Mouse (Mus musculus): ENCODE results near the gene 2210016F16Rik. TPM values are rescaled to one million over a fixed set of nuclear protein-coding genes. Genes with fewer than 3 reads are reported as not detected.
"Not testable (repeated sequence)": the region's sequence is repeated elsewhere in the genome, so short reads cannot be mapped to it uniquely, and the experiment has no call there.

Gene 2210016F16Rik
- polyA plus RNA-seq, 1 experiment from 2014 or later: 29.1 TPM

GRCm38 (mm10) chr13:58366373-58366772 is 18.7 kb downstream of the 2210016F16Rik start:
- no peaks in the 10 kb centered on the region for H3K27me3 ChIP-seq (replicated peaks; ENCODE audit: control insufficient read depth, insufficient read depth, low read length)
- no peak overlapping the region for H3K4me2 ChIP-seq (ENCODE audit: low read depth, low read length)
- H3K9ac ChIP-seq (ENCODE audit: low read depth, low read length): no peak overlapping the region
- no peak overlapping the region for H3K27ac ChIP-seq (replicated peaks; ENCODE audit: low read depth, low read length)
- H3K4me1 ChIP-seq (ENCODE audit: control insufficient read depth, insufficient read depth, low read length): no peaks in the 10 kb centered on the region
- no peaks in the 10 kb centered on the region for H3K9me3 ChIP-seq (ENCODE audit: control insufficient read depth, low read length)
- DNase-seq (ENCODE audit: low spot score): no peak
- no peak overlapping the region for H3K4me3 ChIP-seq (ENCODE audit: low read depth, low read length)
- H3K36me3 ChIP-seq (ENCODE audit: control insufficient read depth, insufficient read depth, low read length): no peaks in the 10 kb centered on the region
- 84% methylated on average over 3 of the region's 3 CpGs for WGBS
- no peak for ATAC-seq (ENCODE audit: low read depth)

GRCm38 (mm10) chr13:58365179-58365578 is 19.8 kb downstream of the 2210016F16Rik start:
- ATAC-seq (ENCODE audit: low read depth); H3K4me1 ChIP-seq (ENCODE audit: control insufficient read depth, insufficient read depth, low read length); DNase-seq (ENCODE audit: low spot score); H3K27ac ChIP-seq (replicated peaks; ENCODE audit: low read depth, low read length); H3K27me3 ChIP-seq (replicated peaks; ENCODE audit: control insufficient read depth, insufficient read depth, low read length); H3K36me3 ChIP-seq (ENCODE audit: control insufficient read depth, insufficient read depth, low read length); H3K4me3 ChIP-seq (ENCODE audit: low read depth, low read length); H3K4me2 ChIP-seq (ENCODE audit: low read depth, low read length); H3K9me3 ChIP-seq (ENCODE audit: control insufficient read depth, low read length); H3K9ac ChIP-seq (ENCODE audit: low read depth, low read length): not testable (repeated sequence)
- WGBS: 85% methylated on average over 8 of the region's 8 CpGs

- no peaks in the 10 kb centered on the region for H3K27me3 ChIP-seq (replicated peaks; ENCODE audit: control insufficient read depth, insufficient read depth, low read length)
- DNase-seq (ENCODE audit: low spot score) (no peak), ATAC-seq (ENCODE audit: low read depth) (no peak)
- no peaks in the 10 kb centered on the region for H3K4me1 ChIP-seq (ENCODE audit: control insufficient read depth, insufficient read depth, low read length)
- H3K9me3 ChIP-seq (ENCODE audit: control insufficient read depth, low read length): no peaks in the 10 kb centered on the region
- no peak overlapping the region for H3K4me2 ChIP-seq (ENCODE audit: low read depth, low read length)
- no peak overlapping the region for H3K27ac ChIP-seq (replicated peaks; ENCODE audit: low read depth, low read length)
- no peaks in the 10 kb centered on the region for H3K36me3 ChIP-seq (ENCODE audit: control insufficient read depth, insufficient read depth, low read length)
- no peak overlapping the region for H3K9ac ChIP-seq (ENCODE audit: low read depth, low read length)
- WGBS: 84% methylated on average over 8 of the region's 8 CpGs
- no peak overlapping the region for H3K4me3 ChIP-seq (ENCODE audit: low read depth, low read length)
Observed at GRCm38 (mm10) chr13:58364353-58365175, 20.5 kb downstream of the 2210016F16Rik start.

GRCm38 (mm10) chr13:58359304-58359653 is 25.7 kb downstream of the 2210016F16Rik start:
- H3K36me3 ChIP-seq (ENCODE audit: control insufficient read depth, insufficient read depth, low read length): no peaks in the 10 kb centered on the region
- H3K27ac ChIP-seq (replicated peaks; ENCODE audit: low read depth, low read length): no peak overlapping the region
- peak overlapping the region; percentile 67; the same call in 1 of the 2 replicates for H3K9ac ChIP-seq (ENCODE audit: low read depth, low read length)
- WGBS: 4% methylated on average over 7 of the region's 7 CpGs
- H3K4me3 ChIP-seq (ENCODE audit: low read depth, low read length): peak overlapping the region; percentile 69
- H3K4me1 ChIP-seq (ENCODE audit: control insufficient read depth, insufficient read depth, low read length): no peaks in the 10 kb centered on the region
- H3K4me2 ChIP-seq (ENCODE audit: low read depth, low read length): peak overlapping the region; percentile 86
- H3K27me3 ChIP-seq (replicated peaks; ENCODE audit: control insufficient read depth, insufficient read depth, low read length): no peaks in the 10 kb centered on the region
- ATAC-seq (ENCODE audit: low read depth): peak; percentile 76
- no peak for DNase-seq (ENCODE audit: low spot score)
- no peaks in the 10 kb centered on the region for H3K9me3 ChIP-seq (ENCODE audit: control insufficient read depth, low read length)

GRCm38 (mm10) chr13:58358629-58359303 is 26.3 kb downstream of the 2210016F16Rik start, which contains the start of gene Kif27:
Kif27 (minus strand) TSS chr13:58359122.
- H3K4me3 ChIP-seq (ENCODE audit: low read depth, low read length): peak within 1 kb of the TSS; percentile 69
- 0 out of 2 replicates have a peak within 1 kb of the TSS, but pooled peaks have one; percentile 40 for H3K27ac ChIP-seq (replicated peaks; ENCODE audit: low read depth, low read length)
- no peaks in the 10 kb centered on the region for H3K27me3 ChIP-seq (replicated peaks; ENCODE audit: control insufficient read depth, insufficient read depth, low read length)
- DNase-seq (ENCODE audit: low spot score) (peak; percentile 93), ATAC-seq (ENCODE audit: low read depth) (peak; percentile 99)
- 1% methylated on average over 32 of the region's 85 CpGs for WGBS
- peak within 1 kb of the TSS; percentile 86 for H3K4me2 ChIP-seq (ENCODE audit: low read depth, low read length)
- H3K9me3 ChIP-seq (ENCODE audit: control insufficient read depth, low read length): no peaks in the 10 kb centered on the region
- H3K9ac ChIP-seq (ENCODE audit: low read depth, low read length): peak within 1 kb of the TSS; percentile 67
- no peaks in the 10 kb centered on the region for H3K36me3 ChIP-seq (ENCODE audit: control insufficient read depth, insufficient read depth, low read length)
- H3K4me1 ChIP-seq (ENCODE audit: control insufficient read depth, insufficient read depth, low read length): no peaks in the 10 kb centered on the region

GRCm38 (mm10) chr13:58352996-58353395 is 32.0 kb downstream of the 2210016F16Rik start:
- H3K27me3 ChIP-seq (replicated peaks; ENCODE audit: control insufficient read depth, insufficient read depth, low read length): no peaks in the 10 kb centered on the region
- H3K4me3 ChIP-seq (ENCODE audit: low read depth, low read length): no peak overlapping the region
- no peaks in the 10 kb centered on the region for H3K4me1 ChIP-seq (ENCODE audit: control insufficient read depth, insufficient read depth, low read length)
- DNase-seq (ENCODE audit: low spot score) (no peak), ATAC-seq (ENCODE audit: low read depth) (no peak)
- no peaks in the 10 kb centered on the region for H3K36me3 ChIP-seq (ENCODE audit: control insufficient read depth, insufficient read depth, low read length)
- no peaks in the 10 kb centered on the region for H3K9me3 ChIP-seq (ENCODE audit: control insufficient read depth, low read length)
- no peak overlapping the region for H3K9ac ChIP-seq (ENCODE audit: low read depth, low read length)
- no peak overlapping the region for H3K27ac ChIP-seq (replicated peaks; ENCODE audit: low read depth, low read length)
- H3K4me2 ChIP-seq (ENCODE audit: low read depth, low read length): no peak overlapping the region

- Histone ChIP-seq H3K9ac (ENCODE audit: low read depth, low read length) (no peak overlapping the region), H3K4me3 (ENCODE audit: low read depth, low read length) (no peak overlapping the region), H3K27me3 (replicated peaks; ENCODE audit: control insufficient read depth, insufficient read depth, low read length) (no peaks in the 10 kb centered on the region), H3K9me3 (ENCODE audit: control insufficient read depth, low read length) (no peaks in the 10 kb centered on the region), H3K4me1 (ENCODE audit: control insufficient read depth, insufficient read depth, low read length) (no peaks in the 10 kb centered on the region), H3K4me2 (ENCODE audit: low read depth, low read length) (no peak overlapping the region), H3K36me3 (ENCODE audit: control insufficient read depth, insufficient read depth, low read length) (no peaks in the 10 kb centered on the region), H3K27ac (replicated peaks; ENCODE audit: low read depth, low read length) (no peak overlapping the region)
- DNase-seq (ENCODE audit: low spot score) (no peak), ATAC-seq (ENCODE audit: low read depth) (no peak)
- 42% methylated on average over 4 of the region's 4 CpGs for WGBS
Observed at GRCm38 (mm10) chr13:58350606-58351005, 34.4 kb downstream of the 2210016F16Rik start.

- Histone ChIP-seq H3K9me3 (ENCODE audit: control insufficient read depth, low read length) (no peaks in the 10 kb centered on the region), H3K27me3 (replicated peaks; ENCODE audit: control insufficient read depth, insufficient read depth, low read length) (no peaks in the 10 kb centered on the region), H3K27ac (replicated peaks; ENCODE audit: low read depth, low read length) (no peak overlapping the region), H3K4me3 (ENCODE audit: low read depth, low read length) (no peak overlapping the region), H3K36me3 (ENCODE audit: control insufficient read depth, insufficient read depth, low read length) (no peaks in the 10 kb centered on the region), H3K4me1 (ENCODE audit: control insufficient read depth, insufficient read depth, low read length) (no peaks in the 10 kb centered on the region), H3K9ac (ENCODE audit: low read depth, low read length) (no peak overlapping the region), H3K4me2 (ENCODE audit: low read depth, low read length) (no peak overlapping the region)
- WGBS: 79% methylated on average over 9 of the region's 9 CpGs
- ATAC-seq (ENCODE audit: low read depth) (no peak), DNase-seq (ENCODE audit: low spot score) (no peak)
Observed at GRCm38 (mm10) chr13:58344505-58344904, 40.5 kb downstream of the 2210016F16Rik start.
